Mouse (Mus musculus) MEL (cell line): ENCODE measurements at regions not wholly inside any gene's neighbourhood (a gene's known extent, or its start where the extent isn't known, plus 50 kb on each side); places are given as distances from the start of the nearest gene placed in this dataset.

Experiments
- DNase-seq: peaks from one replicate; pipeline ENCODE4 v3.0.0; 2011; ENCODE audit warnings: low read depth, low spot score
- H3K27ac ChIP-seq: 2 replicates; pipeline ENCODE4 v1.5.1; 2012; ENCODE audit warnings: low read depth, mild to moderate bottlenecking, control low read depth, low read length, moderate library complexity; ENCODE audit not compliant: control insufficient read depth
- H3K27me3 ChIP-seq, 2 experiments: fragments of 150-350 bp in 1 of 2; sonication (generic) in 1 of 2; 2 replicates each; pipeline ENCODE4 v1.6.1; 2012; ENCODE audit warnings: low read length in 2 of 2, mild to moderate bottlenecking in 2 of 2, improper control_type of control experiment in 1 of 2, moderate library complexity in 1 of 2; ENCODE audit not compliant: insufficient read depth in 2 of 2, control insufficient read depth in 1 of 2
- H3K36me3 ChIP-seq, 2 experiments: 2 replicates each; pipeline ENCODE4 v1.6.1; 2012 to 2014; ENCODE audit warnings: low read length in 2 of 2, improper control_type of control experiment in 1 of 2, inconsistent platforms in 1 of 2, mild to moderate bottlenecking in 1 of 2; ENCODE audit not compliant: insufficient read depth in 2 of 2, control insufficient read depth in 1 of 2
- H3K4me1 ChIP-seq, 2 experiments: fragments of 150-350 bp in 1 of 2; sonication (generic) in 1 of 2; 2 replicates each; pipeline ENCODE4 v1.6.1; 2012; ENCODE audit warnings: low read length in 2 of 2, improper control_type of control experiment in 1 of 2, mild to moderate bottlenecking in 1 of 2; ENCODE audit not compliant: insufficient read depth in 2 of 2, control insufficient read depth in 1 of 2
- H3K4me3 ChIP-seq, 2 experiments: fragments of 150-350 bp in 1 of 2; sonication (generic) in 1 of 2; 2 replicates each; pipeline ENCODE4 v1.5.1; 2012; ENCODE audit warnings: low read depth in 2 of 2, low read length in 2 of 2, mild to moderate bottlenecking in 2 of 2, moderate library complexity in 2 of 2, control low read depth in 1 of 2, improper control_type of control experiment in 1 of 2; ENCODE audit not compliant: control insufficient read depth in 1 of 2, insufficient read depth in 1 of 2
- H3K79me2 ChIP-seq: 2 replicates; pipeline ENCODE4 v1.6.1; 2012; ENCODE audit warnings: mild to moderate bottlenecking, low read length, moderate library complexity; ENCODE audit not compliant: control insufficient read depth, poor library complexity, insufficient read depth
- H3K9ac ChIP-seq: 2 replicates; pipeline ENCODE4 v1.6.1; 2012; ENCODE audit warnings: low read depth, mild to moderate bottlenecking, control low read depth, low read length, moderate library complexity; ENCODE audit not compliant: control insufficient read depth, poor library complexity, severe bottlenecking
- H3K9me3 ChIP-seq: fragments of 150-350 bp; sonication (generic); replicated peaks from 2 replicates; pipeline ENCODE4 v1.6.1; 2012; ENCODE audit warnings: mild to moderate bottlenecking, low read length, improper control_type of control experiment, moderate library complexity; ENCODE audit not compliant: insufficient read depth
- BHLHE40 ChIP-seq: IDR thresholded peaks from 2 replicates; pipeline ENCODE4 v1.6.1; 2012; ENCODE audit warnings: low read depth, mild to moderate bottlenecking, inconsistent platforms, low read length, improper control_type of control experiment, borderline replicate concordance
- CTCF ChIP-seq, 3 experiments: IDR thresholded peaks in 2 of 3; conservative IDR thresholded peaks in 1 of 3; 2 replicates each; pipeline ENCODE4 v1.5.1; 2011 to 2012; ENCODE audit warnings: low read length in 3 of 3, low read depth in 2 of 3, mild to moderate bottlenecking in 2 of 3, improper control_type of control experiment in 1 of 3, inconsistent platforms in 1 of 3, mixed read lengths in 1 of 3, moderate library complexity in 1 of 3; ENCODE audit not compliant: control insufficient read depth in 1 of 3, insufficient read depth in 1 of 3, poor library complexity in 1 of 3, severe bottlenecking in 1 of 3
- E2F4 ChIP-seq: IDR thresholded peaks from 2 replicates; pipeline ENCODE4 v1.6.1; 2011; ENCODE audit warnings: low read depth, low read length, improper control_type of control experiment, borderline replicate concordance
- ELF1 ChIP-seq: IDR thresholded peaks from 2 replicates; pipeline ENCODE4 v1.6.1; 2014; ENCODE audit warnings: low read depth, mild to moderate bottlenecking, inconsistent platforms, low read length, improper control_type of control experiment, moderate library complexity
- EP300 ChIP-seq, 2 experiments: IDR thresholded peaks; 2 replicates each; pipeline ENCODE4 v1.6.1; 2011; ENCODE audit warnings: improper control_type of control experiment in 2 of 2, low read length in 2 of 2, low read depth in 1 of 2, mild to moderate bottlenecking in 1 of 2
- GABPA ChIP-seq: IDR thresholded peaks from 2 replicates; pipeline ENCODE4 v1.6.1; 2012; ENCODE audit warnings: low read depth, mild to moderate bottlenecking, inconsistent platforms, low read length, improper control_type of control experiment, moderate library complexity
- GATA1 ChIP-seq: IDR thresholded peaks from 2 replicates; pipeline ENCODE4 v1.6.1; 2011; ENCODE audit warnings: low read depth, low read length, improper control_type of control experiment
- HCFC1 ChIP-seq: IDR thresholded peaks from 2 replicates; pipeline ENCODE4 v1.6.1; 2012; ENCODE audit warnings: low read depth, mild to moderate bottlenecking, inconsistent platforms, low read length, improper control_type of control experiment, moderate library complexity
- JUND ChIP-seq: IDR thresholded peaks from 2 replicates; pipeline ENCODE4 v1.6.1; 2011; ENCODE audit warnings: low read depth, mild to moderate bottlenecking, improper control_type of control experiment, low read length
- KAT2A ChIP-seq: conservative IDR thresholded peaks from 2 replicates; pipeline ENCODE4 v1.6.1; 2012; ENCODE audit warnings: low read depth, low read length, improper control_type of control experiment, inconsistent platforms
- MAX ChIP-seq: IDR thresholded peaks from 2 replicates; pipeline ENCODE4 v1.6.1; 2011; ENCODE audit warnings: low read length, improper control_type of control experiment
- MAZ ChIP-seq: IDR thresholded peaks from 2 replicates; pipeline ENCODE4 v1.6.1; 2012; ENCODE audit warnings: low read depth, mild to moderate bottlenecking, inconsistent platforms, low read length, improper control_type of control experiment
- NELFE ChIP-seq: IDR thresholded peaks from 2 replicates; pipeline ENCODE4 v1.6.1; 2011; ENCODE audit warnings: low read depth, low read length, improper control_type of control experiment
- NRF1 ChIP-seq: IDR thresholded peaks from 2 replicates; pipeline ENCODE4 v1.6.1; 2014; ENCODE audit warnings: low read depth, mild to moderate bottlenecking, inconsistent platforms, low read length, improper control_type of control experiment, moderate library complexity; ENCODE audit not compliant: poor library complexity, insufficient read depth, severe bottlenecking
- RAD21 ChIP-seq: IDR thresholded peaks from 2 replicates; pipeline ENCODE4 v1.6.1; 2011; ENCODE audit warnings: mild to moderate bottlenecking, low read depth, low read length, improper control_type of control experiment
- TAL1 ChIP-seq: IDR thresholded peaks from 2 replicates; pipeline ENCODE4 v1.6.1; 2012; ENCODE audit warnings: mild to moderate bottlenecking, inconsistent platforms, low read length, moderate library complexity, mixed read lengths
- TBP ChIP-seq: IDR thresholded peaks from 2 replicates; pipeline ENCODE4 v1.8.0; 2011; ENCODE audit warnings: low read depth, low read length, improper control_type of control experiment
- TCF12 ChIP-seq: IDR thresholded peaks from 2 replicates; pipeline ENCODE4 v1.6.1; 2014; ENCODE audit warnings: low read depth, mild to moderate bottlenecking, inconsistent platforms, low read length, improper control_type of control experiment, moderate library complexity
- UBTF ChIP-seq: IDR thresholded peaks from 2 replicates; pipeline ENCODE4 v1.6.1; 2012; ENCODE audit warnings: low read depth, mild to moderate bottlenecking, inconsistent platforms, low read length, improper control_type of control experiment, moderate library complexity, borderline replicate concordance; ENCODE audit not compliant: insufficient read depth
- USF1 ChIP-seq: IDR thresholded peaks from 2 replicates; pipeline ENCODE4 v1.6.1; 2014; ENCODE audit warnings: low read depth, mild to moderate bottlenecking, inconsistent platforms, low read length, improper control_type of control experiment, moderate library complexity
- ZC3H11A ChIP-seq: IDR thresholded peaks from 2 replicates; pipeline ENCODE4 v1.6.1; 2012; ENCODE audit warnings: low read depth, mild to moderate bottlenecking, inconsistent platforms, low read length, improper control_type of control experiment
- ZMIZ1 ChIP-seq: IDR thresholded peaks from 2 replicates; pipeline ENCODE4 v1.6.1; 2012; ENCODE audit warnings: low read depth, mild to moderate bottlenecking, inconsistent platforms, low read length, improper control_type of control experiment, moderate library complexity
- ZNF384 ChIP-seq: IDR thresholded peaks from 2 replicates; pipeline ENCODE4 v1.6.1; 2012; ENCODE audit warnings: low read depth, mild to moderate bottlenecking, inconsistent platforms, low read length, improper control_type of control experiment

DNA sequence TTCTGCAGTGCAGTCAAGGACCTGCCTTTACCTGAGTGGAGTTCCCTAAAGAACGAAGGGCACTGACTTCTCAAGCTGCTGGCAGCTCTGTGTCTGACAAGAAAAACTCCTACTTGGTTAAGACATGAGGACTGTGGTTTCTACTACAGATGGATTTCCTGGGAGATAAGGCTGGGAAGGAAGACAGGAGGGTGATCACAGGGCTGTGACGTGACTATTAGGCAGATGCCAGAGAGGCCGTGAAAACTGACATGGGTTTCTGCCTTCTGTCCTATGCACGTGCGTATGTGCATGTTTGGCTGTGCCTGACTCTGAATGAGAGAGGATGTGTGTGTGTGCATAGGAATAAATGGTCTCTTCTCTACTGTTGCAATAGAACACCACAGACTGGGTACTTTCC is 87.1 kb downstream of the Vcpkmt start (continued):
- no peak for TF ChIP-seq ZMIZ1
- TF ChIP-seq UBTF = no peak
- 0 out of 2 replicates have a peak, but pooled peaks have one; percentile 18 for TF ChIP-seq HCFC1
- no peak for TF ChIP-seq TCF12
- no peak for TF ChIP-seq NELFE
- no peak for TF ChIP-seq TAL1
- TF ChIP-seq ZC3H11A = no peak
- no peak for TF ChIP-seq TBP
- 0 out of 2 replicates have a peak, but pooled peaks have one; percentile 27 for TF ChIP-seq ELF1
- TF ChIP-seq E2F4 = no peak

DNA sequence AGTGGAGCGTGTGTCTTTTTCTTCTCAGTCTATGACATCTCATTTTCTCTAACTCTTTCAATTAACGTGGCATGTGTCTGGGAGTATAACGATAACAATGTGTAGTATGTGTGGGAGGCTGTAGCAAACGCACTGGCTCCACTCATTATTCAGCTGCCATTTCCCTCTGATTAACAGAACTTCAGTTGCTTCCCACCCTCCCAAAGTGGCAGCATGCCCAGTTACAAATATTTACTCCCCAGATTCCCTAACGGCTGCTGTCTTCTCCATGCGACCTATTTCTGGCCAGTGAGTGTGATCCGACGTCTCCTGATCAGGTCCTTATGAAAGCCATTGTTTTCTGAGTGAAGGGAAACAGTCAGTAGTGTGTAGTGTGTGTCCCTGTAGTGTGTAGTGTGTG is 88.2 kb downstream of the Vcpkmt start:
- Histone ChIP-seq H3K4me1 (peaks cover 8 to 26% of the 10 kb centered on the region in 2 experiments), H3K79me2 (no peaks in the 10 kb centered on the region)
- no peak for DNase-seq
- no peak for TF ChIP-seq GATA1
- no peak for TF ChIP-seq GABPA
- no peak for TF ChIP-seq RAD21
- no peak for TF ChIP-seq CTCF (IDR thresholded peaks at IDR 0.05 in 2 of 3, conservative IDR thresholded peaks at IDR 0.05 in 1 of 3; ENCODE audit: control insufficient read depth in 1 of 3, insufficient read depth in 1 of 3, low read depth in 2 of 3, low read length in 3 of 3, poor library complexity in 1 of 3, severe bottlenecking in 1 of 3)
- TF ChIP-seq MAZ = no peak
- TF ChIP-seq EP300 (IDR thresholded peaks at IDR 0.05; ENCODE audit: low read depth in 1 of 2, low read length in 2 of 2) = no peak
- no peak for TF ChIP-seq USF1
- TF ChIP-seq NRF1 = no peak
- no peak for TF ChIP-seq JUND
- no peak for TF ChIP-seq TAL1
- no peak for TF ChIP-seq ZMIZ1
- TF ChIP-seq E2F4 = no peak
- no peak for TF ChIP-seq MAX
- no peak for TF ChIP-seq ZNF384
- TF ChIP-seq TBP = no peak
- no peak for TF ChIP-seq KAT2A
- TF ChIP-seq BHLHE40 = no peak
- TF ChIP-seq, all 39 proteins: peak for 0
- Histone ChIP-seq H3K27me3 (no peaks in the 10 kb centered on the region), H3K9me3 (no peaks in the 10 kb centered on the region), H3K36me3 (peaks cover 0 to 13% of the 10 kb centered on the region in 2 experiments; a peak in 2 of 4 replicates), H3K9ac (no peak overlapping the region), H3K4me3 (no peak overlapping the region), H3K27ac (no peak overlapping the region)
